Mouse (Mus musculus): ENCODE data around the gene Nqo1. TPM values are rescaled to one million over a fixed set of nuclear protein-coding genes. Genes with fewer than 3 reads are reported as not detected.

The Nqo1 gene
- 3.2 and 7.9 TPM in 2 replicates for polyA plus RNA-seq (2012; rRNA removed; ENCODE audit: low replicate concordance)

DNA sequence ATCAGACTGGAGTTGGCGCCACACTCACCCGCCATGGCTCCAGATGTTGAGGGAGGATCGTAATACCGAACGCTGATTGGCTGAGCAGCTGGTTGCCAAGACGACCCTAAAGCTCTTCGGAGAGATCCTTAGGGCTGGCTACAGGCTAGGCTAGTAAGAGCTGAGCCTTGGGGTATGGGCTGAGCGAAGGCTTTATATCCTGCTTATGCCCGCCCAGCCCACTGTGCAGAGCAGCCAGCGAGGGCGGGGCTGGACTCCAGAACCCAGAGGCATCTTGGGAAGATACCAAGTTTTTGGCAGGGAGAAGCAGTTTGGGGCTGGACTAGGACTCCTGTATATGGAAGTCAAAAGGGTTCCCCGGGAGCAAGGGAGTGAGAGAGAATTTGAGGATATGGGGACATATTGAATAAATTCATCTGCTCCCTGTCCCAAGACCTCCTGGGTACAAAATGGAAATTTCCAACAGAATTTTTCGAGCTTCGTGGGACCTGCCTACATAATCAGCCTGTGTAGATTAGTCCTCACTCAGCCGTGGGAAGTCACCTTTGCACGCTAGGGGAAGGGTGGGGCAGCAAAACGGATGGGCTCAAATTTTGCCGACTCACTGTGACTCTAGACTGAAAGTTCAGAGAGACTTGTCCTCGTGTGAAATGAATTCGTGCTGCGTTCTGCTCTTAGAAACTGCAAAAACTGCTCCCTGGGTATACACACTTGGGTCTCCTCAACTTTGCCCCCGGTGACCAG is at the start of gene Nqo1:
Gene Nqo1 (minus strand): TSS at position 169 of the 744 bp plus-strand sequence.

DNA sequence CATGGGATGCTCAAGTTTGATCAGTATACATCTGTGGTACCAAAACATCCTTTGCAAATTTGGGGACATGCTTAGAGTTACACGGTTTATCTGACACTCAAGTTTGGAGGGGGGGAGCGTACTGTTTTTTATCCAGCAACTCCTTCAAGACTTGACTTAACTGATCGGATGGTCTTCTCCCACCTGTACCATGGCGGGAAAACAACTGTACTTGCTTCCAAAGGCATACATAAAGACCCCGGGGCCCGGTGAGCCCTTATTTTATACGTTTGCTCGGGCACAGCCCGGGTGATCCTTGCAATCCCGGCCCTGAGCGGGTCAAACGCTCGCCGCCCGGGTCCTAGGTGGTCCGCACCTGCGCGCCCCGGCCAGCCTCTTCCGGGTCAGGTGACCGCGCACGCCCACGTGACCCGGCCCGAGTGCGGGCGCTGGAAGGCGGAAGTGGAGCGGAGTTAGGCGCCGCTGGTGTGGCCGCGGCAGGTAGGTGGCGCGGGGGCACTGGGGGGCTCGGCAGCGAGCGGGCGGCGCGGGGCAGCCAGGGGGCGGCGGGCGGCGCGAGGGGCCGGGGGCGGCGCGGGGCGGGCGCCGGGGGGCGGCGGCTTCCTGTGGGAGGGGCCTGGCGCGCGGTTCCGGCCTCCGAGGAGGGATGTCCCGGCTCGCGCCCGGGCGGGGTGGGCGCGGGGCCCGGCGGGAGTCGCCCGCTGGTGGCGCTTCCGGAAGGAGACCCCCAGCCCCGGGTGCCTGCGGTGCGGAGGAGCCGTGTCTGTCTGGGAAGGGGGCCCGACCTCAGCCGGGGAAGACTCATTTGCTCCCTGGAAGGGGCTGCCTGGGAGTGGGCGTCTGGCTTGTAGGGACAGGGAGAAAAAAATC is 33.2 kb upstream of the Nqo1 start, which contains the start of gene Wwp2:
Gene Wwp2 (plus strand): TSS at position 404 of the 870 bp plus-strand sequence.

DNA sequence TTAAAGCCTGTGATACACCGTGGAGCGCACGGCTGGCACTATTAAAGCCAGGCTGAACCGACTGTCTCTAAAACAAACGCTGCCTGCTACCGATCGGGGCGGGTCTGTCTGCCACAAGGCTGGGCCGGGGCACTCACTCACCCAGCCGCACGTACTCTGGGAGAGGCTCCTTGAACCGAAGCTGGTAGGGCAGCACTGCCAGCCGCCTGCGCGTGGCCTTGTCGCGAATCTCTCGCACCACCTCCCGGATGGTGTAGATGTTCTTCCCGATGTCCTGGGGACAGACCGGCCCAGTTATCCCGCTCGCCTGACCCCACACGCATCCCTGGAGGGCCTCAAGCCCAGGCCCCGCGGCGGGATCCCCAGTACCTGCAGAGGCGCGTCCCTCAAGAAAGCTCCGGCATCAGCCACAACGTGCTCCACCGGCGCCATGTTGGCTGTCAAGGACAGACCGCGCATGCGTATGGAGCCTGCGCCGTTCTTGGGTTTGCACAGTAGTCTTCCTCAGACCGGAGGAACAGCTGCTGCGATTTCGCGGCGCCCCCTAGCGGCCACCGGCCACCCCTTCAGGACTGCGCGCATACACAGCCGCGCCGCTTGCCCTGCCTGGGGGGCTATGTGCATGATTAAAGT is 21.7 kb upstream of the Nqo1 start, which contains the start of gene Nob1:
Gene Nob1 (minus strand): TSS at position 455 of the 633 bp plus-strand sequence.

Other genes with a start within 250 kb of the Nqo1 start
- 16.6 and 28.8 TPM in 2 replicates for gene Nfat5, start 109.7 kb downstream of the Nqo1 start, polyA plus RNA-seq (2012; rRNA removed; ENCODE audit: low replicate concordance)
- 20.6 and 22.1 TPM in 2 replicates for gene Nob1, start 21.8 kb upstream of the Nqo1 start, polyA plus RNA-seq (2012; rRNA removed; ENCODE audit: low replicate concordance)
- gene Wwp2, start 33.2 kb upstream of the Nqo1 start, polyA plus RNA-seq (2012; rRNA removed; ENCODE audit: low replicate concordance): 34.2 and 34.6 TPM in 2 replicates
- gene Psmd7, start 185.3 kb upstream of the Nqo1 start, polyA plus RNA-seq (2012; rRNA removed; ENCODE audit: low replicate concordance): 38.7 and 60.4 TPM in 2 replicates

Measured in mammary gland, adult 2 months (tissue).